Mouse (Mus musculus) left cerebral cortex, postnatal 36 days (tissue): ENCODE results near the gene Akirin2. TPM values are rescaled to one million over a fixed set of nuclear protein-coding genes. Genes with fewer than 3 reads are reported as not detected.
"Not testable (repeated sequence)": the region's sequence is repeated elsewhere in the genome, so short reads cannot be mapped to it uniquely, and the experiment has no call there.

Source experiments
- DNase-seq, 2 experiments: peaks; one replicate each; pipeline ENCODE4 v3.0.0; 2021 to 2022; ENCODE audit warnings: low spot score in 2 of 2, mixed read lengths in 1 of 2
- intact Hi-C: fragments of 180-260 bp; cut with DNase I; formaldehyde crosslinking; loops from one replicate; pipeline ENCODE4 v1.15.1; 2025
- total RNA-seq, 2 experiments: library from RNA; stranded (reverse); gene quantifications; 2 replicates each; pipeline ENCODE4 v1.2.3; 2021

The Akirin2 gene
- 100 to 1,000 TPM; 105 TPM for total RNA-seq

- intact Hi-C loops: loop anchor here (5.0 kb wide), 1 partner anchor 1303 kb away; no protein-coding TSS in a partner anchor
- DNase-seq: no peak
Observed at GRCm38 (mm10) chr4:34550748-34551097, at the start of gene Akirin2. Gene Akirin2 (plus strand): TSS chr4:34550937.

GRCm38 (mm10) chr4:34510305-34510704, 40.4 kb upstream of the Akirin2 start:
- DNase-seq: no peak
- intact Hi-C loops: no loop called here

- peak; percentile 30 to 48 for DNase-seq
- intact Hi-C loops: no loop called here
Observed at GRCm38 (mm10) chr4:34522846-34523245, 27.9 kb upstream of the Akirin2 start.

DNA sequence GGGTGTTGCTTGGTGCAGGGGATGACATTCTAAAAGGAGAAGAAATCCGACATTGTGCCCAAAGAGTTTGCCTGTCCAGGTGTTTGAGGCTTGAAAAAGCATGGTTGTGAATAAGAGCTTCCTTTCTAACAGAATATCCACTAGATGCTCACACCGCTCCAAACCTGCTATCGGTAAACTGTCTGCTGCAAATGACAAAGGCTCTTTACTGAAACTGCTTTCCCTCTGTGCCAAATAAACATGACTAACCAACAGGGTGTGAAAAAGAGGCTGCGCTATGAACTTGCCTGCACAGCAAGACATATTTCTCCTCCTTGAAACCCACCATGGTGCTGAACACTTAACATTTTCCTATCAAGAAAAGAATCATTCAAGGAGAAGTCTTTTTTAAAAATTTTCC, 27.2 kb upstream of the Akirin2 start:
- intact Hi-C loops: no loop called here
- no peak for DNase-seq

- DNase-seq: no peak
- intact Hi-C loops: no loop called here
Observed at GRCm38 (mm10) chr4:34526771-34527170, 24.0 kb upstream of the Akirin2 start.

DNA sequence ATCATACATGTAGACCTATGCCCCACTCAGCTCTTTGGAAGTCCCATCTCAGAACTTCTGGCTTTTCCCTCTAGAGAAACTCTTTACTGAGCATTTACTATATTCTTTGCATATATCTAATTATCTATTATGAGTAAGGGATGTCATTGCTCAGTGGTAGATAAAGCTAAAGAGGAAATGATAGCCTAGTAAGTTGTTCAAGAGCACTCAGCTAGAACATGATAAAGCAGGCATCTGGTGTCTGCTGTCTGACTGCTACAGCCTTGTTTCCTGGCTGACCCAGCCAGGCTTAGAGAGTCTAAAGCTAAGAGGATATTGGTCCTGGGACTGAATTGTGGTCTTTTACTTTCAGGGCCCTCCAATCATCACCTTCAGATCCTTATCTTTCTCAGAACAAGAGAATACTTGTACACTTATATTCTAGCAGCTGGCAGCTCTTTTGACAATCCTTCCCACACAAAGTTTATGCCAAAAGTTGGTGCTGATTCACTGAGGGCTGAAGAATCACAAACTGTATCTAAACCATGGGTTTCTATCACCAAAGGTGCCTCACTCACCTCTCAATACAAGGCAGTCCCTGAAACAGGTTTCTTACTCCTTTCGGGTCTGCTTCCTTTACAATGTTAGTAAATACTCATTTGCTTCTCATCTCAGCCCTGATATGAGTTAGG, 22.2 kb upstream of the Akirin2 start:
- no peak for DNase-seq
- intact Hi-C loops: no loop called here

- no peak for DNase-seq
- intact Hi-C loops: no loop called here
Observed at GRCm38 (mm10) chr4:34529379-34529778, 21.4 kb upstream of the Akirin2 start.

DNA sequence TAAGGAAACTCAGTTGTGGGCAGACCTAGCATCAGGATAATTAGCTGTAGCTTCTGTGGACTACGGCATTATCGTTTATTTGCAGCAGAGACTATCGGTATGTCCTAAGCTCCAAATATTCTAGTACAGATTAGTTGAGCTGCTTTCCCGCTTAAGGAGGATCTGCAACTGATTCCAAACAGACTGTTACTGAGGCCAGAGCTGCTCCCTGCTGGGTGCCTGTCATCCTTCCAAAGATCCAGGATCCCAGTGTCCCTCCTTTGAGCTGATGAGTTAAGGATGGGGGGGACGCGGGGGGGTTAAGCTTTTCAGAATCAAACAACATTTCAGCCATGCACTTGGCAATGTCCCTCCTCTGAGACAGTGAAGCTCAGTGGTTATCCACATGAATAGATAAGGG, 20.8 kb upstream of the Akirin2 start:
- DNase-seq: no peak
- intact Hi-C loops: no loop called here

DNA sequence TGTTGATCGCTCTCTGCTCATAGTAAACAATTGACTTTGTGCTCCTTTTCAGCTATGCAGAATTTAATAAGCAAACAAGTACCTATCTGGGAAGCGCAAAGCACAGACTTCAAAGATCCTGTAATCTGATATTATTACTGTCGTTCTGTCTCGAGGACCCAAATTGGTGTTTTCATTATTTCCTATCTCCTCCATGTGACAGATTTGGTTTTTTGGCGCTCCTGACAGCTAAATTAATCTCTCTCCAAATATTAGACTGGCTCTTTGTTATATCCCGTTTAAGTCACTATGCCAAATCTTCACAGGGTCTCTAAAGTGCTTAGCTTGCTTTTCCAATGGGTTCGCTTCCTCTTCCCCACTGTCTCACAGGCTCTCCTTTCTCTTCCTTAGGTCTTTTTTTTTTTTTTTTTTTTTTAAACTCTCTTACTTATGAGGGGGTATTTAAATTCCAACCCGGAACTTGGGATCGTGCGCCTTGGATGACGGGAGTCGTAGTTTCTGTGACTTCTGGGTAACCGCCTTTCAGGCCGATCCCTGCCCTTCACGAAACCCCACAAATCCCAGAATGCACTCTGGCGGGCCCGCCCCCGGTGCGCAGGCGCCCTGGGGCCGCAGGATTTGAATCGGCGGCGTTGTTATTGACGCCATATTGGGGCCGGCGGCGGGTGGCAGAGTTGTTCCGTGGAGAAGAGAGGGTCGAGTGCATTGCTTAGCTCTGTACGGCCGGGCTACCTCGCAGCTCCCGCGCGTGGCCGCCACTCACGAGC, 573 bp upstream of the Akirin2 start:
- peak; percentile 98 to 99 for DNase-seq
- intact Hi-C loops: loop anchor here (5.0 kb wide), 1 partner anchor 1303 kb away; no protein-coding TSS in a partner anchor

DNA sequence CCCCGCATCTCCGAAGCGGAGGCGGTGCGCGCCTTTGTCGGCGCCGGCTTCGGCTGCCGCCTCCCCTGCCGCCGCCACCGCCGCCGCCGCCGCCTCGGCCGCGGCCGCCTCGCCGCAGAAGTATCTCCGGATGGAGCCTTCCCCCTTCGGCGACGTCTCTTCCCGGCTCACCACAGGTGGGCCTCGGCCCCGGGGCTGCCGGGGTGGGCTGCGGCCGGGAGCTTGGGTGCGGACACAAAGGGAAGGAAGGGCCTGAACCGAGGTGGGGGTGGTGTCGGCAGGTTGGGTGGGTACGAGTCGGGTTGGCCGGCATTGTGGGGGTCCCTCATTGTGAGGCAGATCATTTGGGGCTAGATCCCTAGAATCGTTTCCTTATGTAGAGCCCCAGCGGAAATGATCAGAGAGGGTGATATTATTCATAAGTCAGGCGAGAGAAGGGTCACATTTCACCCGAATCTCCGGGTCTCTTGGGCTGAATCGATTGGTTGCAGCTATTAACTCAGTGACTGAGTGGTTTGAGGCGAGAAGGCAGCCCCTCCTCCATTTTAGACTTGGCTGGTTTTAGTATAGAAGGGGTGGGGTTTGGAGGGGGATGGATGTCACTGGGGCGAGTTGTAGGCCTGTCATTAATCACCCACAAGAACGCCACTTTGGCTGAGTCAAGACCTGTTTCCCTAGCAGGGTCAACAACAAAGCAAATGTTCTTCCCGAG, 517 bp downstream of the Akirin2 start:
- intact Hi-C loops: loop anchor here (5.0 kb wide), 1 partner anchor 1304 kb away; no protein-coding TSS in a partner anchor
- peak; percentile 26 to 45 for DNase-seq

- intact Hi-C loops: loop anchor here (5.0 kb wide), 1 partner anchor 1305 kb away; no protein-coding TSS in a partner anchor
- DNase-seq: no peak
Observed at GRCm38 (mm10) chr4:34551966-34552365, 1.2 kb downstream of the Akirin2 start.

GRCm38 (mm10) chr4:34554596-34554995, 3.9 kb downstream of the Akirin2 start:
- DNase-seq: no peak
- intact Hi-C loops: loop anchor here (5.0 kb wide), 1 partner anchor 1307 kb away; no protein-coding TSS in a partner anchor

DNA sequence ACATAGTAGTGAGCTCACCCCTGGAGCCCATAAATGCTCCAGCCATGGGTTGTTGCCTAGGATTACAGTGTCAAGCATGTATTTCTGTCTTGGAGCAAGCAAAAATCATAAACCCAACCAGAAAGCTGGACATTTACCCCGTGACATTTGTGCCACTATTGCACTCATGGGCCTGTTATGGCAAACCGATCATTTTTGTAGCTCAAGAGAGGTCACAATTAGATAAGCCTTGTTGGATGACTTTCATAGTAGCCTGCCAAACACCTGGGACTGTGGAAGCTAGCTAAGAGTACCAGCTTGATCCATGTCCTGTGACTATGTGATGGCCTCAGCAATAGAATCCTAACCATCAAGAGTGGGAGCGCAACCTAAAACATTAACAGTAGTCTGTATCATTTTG, 4.9 kb downstream of the Akirin2 start:
- intact Hi-C loops: no loop called here
- no peak for DNase-seq

GRCm38 (mm10) chr4:34556183-34556582, 5.4 kb downstream of the Akirin2 start:
- DNase-seq: no peak
- intact Hi-C loops: no loop called here

DNA sequence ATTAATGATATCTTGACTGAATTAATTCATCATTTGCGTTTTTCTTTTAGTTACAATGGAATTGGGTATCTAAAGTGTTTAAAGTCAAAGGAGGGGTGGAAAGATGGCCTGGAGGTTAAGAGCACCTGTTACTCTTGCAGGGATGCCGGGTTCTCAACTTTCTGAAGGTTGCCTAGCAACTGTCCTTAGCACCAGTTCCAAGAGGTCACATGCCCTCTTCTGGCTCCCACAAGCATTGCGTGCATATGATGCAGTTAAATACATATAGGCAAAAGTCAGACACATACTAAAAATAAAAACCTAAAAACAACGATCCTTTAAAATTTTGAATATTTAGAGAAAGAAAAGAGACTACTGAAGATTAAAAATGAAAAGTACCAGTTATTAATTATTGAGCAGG, 10.2 kb downstream of the Akirin2 start:
- no peak for DNase-seq
- intact Hi-C loops: no loop called here

DNA sequence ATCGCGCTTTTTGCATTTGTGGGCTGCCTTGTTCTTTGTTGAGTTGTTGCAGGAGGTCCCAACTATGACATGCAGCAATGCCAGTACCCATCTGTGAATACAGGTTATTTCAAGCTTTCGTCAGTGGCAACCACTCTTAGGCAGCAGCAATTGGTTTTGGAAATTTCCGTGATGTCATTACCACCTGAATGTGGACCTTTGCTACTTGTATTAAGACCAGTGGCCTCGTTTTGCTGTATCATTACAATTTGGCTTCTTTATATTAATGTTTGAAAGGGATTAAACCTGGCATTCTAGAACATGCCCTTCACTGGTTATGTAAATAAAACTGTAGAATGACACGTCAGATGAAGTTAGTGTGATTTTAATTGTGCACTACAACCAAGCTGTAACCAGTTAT, 15.5 kb downstream of the Akirin2 start:
- DNase-seq: no peak
- intact Hi-C loops: no loop called here

- DNase-seq: no peak
- intact Hi-C loops: no loop called here
Observed at GRCm38 (mm10) chr4:34572876-34573275, 22.1 kb downstream of the Akirin2 start.

DNA sequence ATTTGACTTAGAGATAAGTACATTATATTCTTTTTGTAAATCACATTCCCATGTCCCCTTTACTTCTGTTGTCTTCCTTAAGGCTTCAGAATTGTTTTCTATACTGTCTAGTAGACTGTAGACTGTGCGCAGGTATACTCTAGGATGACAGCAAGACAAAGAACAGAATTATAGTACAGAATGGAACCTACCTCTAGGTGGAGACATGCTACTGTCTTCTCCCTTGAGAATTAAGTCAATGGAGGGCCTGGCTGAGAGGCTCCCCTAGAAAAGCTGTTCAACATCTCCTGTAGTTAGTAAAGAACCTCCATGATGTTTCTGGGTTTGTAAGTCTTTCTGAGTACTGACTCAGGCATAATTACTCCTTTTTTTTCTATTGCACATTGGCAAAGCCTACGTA, 26.3 kb downstream of the Akirin2 start:
- intact Hi-C loops: no loop called here
- no peak for DNase-seq

DNA sequence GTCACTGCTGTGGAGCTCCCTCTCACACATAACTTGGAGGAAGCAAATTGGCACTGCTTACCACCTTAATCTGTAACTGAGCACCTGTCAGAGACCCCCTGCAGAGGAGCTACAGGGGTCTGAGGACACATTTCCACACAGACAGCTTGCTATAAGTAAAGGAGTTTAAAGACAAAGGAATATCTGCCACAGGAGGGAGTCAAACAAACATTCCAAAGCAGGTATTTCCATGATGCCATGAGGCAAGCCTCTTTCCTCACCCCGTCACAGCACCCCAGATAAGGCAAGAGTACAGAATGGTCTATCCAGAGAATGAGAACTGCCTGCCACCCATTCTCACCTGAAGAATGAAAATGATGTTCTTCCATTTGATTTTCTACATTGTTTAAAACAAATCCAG, 28.5 kb downstream of the Akirin2 start:
- no peak for DNase-seq
- intact Hi-C loops: no loop called here

GRCm38 (mm10) chr4:34581489-34581888, 30.8 kb downstream of the Akirin2 start:
- intact Hi-C loops, DNase-seq: not testable (repeated sequence)
